Mouse (Mus musculus) adrenal gland, postnatal 25 days (tissue): ENCODE data around the gene Dapl1. TPM values are rescaled to one million over a fixed set of nuclear protein-coding genes. Genes with fewer than 3 reads are reported as not detected.

ENCODE experiments used
- DNase-seq: peaks from one replicate; pipeline ENCODE4 v3.0.0; 2021; ENCODE audit warnings: mixed read lengths
- long read RNA-seq: library from polyadenylated mRNA; stranded (forward); transcript quantifications from one replicate; pipeline ENCODE4 v2.0.0, GENCODE M21; 2021
- total RNA-seq: library from RNA; stranded (reverse); gene quantifications from 2 replicates; pipeline ENCODE4 v1.2.3, GENCODE M21; 2021

The Dapl1 gene
- 0.61 TPM in 1 of 2 replicates, not detected in the other for total RNA-seq
- long read RNA-seq, result 0 reads

DNA sequence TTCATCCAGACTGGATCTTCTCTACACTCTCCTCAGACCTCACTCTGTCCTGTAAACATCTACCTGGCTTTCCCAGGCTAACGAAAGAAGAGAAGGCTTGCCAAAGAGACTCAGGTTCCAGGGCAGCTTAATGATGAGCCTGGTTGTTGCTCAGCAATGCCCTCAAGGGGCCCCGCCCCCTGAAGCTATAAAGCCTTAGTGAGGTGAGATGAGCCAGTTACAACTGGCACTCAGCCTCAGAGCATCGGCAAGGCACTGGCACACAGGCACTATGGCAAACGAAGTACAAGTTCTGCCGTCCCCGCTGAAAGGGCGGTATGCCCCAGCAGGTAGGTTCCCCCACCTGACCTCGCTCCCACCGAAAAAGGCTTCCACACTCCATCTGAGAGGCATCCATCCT lies at the start of gene Dapl1:
Gene Dapl1, plus strand, starts transcription at position 216 of the 400 bp plus-strand sequence.
- peak; percentile 28 for DNase-seq

DNA sequence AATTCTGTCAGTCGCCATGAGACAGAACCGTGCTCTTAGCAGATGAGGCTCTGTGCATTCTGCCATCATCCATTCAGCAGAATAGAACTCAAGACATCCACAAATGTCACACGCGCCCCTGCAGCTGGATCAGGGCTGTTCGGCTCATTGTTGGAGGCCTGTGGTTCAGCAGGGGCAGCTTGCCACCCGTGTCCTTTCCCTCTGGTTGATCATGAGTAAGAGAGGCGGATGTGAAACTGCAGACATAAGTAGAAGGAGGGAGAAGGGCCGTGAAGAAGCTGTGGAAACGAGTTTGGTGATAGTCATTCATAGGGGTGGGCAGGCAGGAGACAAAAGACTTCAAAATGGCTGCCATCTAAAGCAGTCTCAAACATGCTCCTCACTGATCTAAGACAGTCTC lies 49.6 kb upstream of the Dapl1 start:
- DNase-seq, result no peak

DNA sequence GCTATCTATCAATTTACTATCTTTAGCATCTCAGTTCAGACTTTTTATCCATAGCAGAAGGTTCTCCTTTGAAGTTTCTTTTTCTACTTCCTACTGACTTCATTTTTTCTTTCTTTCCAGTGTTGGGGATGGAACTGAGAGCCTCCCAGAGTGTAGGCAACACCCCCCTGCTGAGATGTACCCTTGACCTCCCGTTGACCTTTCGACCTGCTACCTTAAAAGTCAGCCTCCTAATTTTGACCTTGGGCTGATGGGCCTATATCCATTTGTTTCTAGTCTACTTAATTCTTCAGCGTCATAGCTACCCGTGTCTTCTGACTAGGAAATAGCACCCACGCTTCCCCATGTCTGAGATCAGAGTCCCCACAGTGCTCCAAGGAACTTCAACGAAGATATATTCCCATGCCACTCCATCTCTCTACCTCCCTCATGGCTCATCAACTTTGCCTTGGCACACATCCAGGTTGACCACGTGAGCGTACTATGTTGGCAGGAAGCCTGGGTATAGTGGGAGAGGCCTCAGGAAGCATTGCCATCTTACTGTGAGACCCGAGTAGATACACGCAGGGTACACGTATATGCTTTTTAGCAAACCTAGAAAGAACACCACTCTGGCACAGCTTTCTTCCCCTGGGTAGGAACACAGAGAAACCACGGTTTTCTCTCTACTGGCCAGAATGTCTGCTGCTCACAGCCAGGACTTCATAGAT lies 46.6 kb upstream of the Dapl1 start:
- peak; percentile 86 for DNase-seq

DNA sequence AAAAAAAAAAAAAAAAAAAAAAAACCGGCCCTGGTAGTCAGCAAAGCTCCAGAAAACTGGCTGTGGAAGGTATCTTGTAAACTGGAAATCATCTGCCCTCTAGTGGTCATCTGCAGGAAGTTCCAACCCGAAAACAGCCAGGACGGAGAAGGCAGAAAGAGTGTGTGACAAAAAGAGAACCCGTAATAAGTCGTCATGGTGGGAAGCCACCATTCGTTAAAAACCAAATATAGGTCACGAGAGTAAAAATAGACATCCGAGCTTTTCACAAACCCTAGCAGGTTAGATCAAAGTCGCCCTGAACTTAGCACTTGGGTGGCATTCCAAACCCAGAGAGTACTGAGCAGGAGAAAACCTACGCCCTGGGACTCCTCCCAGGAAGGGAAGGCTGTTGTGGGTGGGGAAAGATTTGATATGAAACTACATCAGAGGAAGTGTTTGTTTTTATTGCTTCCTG lies 45.9 kb upstream of the Dapl1 start:
- DNase-seq, result peak; percentile 34

DNA sequence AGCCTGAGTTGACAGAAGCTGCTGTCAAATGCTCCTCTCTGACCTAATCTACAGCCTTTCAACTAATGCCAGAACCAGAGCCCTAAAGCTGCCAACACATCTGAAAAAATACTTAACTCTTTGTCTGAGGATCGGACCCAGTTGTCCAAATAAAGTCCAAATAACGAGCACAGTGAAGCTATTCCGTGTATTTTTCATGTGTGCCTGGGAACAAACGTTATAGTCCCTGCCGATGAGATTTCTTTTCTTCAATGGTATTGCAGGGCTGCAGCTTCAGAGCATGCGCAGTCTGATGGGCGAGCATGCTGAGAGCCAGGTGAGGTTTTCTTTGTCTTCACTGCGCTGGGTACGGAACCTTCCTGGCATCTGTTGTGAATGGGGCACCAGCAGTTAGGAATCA lies 44.6 kb upstream of the Dapl1 start:
- no peak for DNase-seq

DNA sequence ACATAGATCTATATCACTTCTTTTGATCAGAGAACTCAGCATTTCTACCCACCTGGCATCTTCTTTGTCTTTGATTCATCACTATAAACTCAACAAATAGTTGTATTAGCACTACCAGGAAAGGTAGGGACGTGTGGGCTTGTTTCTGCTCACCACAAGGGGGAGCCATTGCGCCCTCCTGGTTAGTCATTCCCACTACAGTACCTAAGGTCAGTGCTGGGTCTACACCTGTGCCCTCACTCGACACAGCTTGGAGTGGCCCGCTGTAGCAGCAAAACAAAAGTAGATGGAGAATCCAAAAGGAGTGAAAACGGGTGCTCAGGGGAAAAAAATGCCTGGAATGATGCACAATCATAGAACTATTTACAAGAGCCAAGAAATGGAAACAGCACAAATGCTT lies 44.0 kb upstream of the Dapl1 start:
- peak; percentile 76 for DNase-seq

DNA sequence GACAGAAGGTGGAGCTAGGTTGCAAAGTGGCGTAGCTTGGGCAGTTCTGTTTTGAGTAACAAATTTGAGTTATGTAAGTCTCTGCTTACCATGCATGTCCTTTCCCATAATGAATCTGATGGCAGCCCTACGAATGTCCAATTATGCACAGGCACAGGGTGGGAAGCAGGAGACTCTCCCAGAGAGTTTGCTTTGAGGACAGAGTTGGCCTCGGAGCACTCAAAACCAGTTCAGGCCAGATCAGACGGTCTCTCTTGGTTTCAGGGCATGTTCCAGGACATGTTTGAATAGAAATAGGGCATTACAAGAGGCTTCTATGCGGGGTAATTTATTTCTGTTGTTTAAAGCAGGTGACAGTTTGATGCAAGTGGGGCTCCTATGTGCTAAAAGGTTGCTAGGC lies 42.8 kb upstream of the Dapl1 start:
- no peak for DNase-seq

DNA sequence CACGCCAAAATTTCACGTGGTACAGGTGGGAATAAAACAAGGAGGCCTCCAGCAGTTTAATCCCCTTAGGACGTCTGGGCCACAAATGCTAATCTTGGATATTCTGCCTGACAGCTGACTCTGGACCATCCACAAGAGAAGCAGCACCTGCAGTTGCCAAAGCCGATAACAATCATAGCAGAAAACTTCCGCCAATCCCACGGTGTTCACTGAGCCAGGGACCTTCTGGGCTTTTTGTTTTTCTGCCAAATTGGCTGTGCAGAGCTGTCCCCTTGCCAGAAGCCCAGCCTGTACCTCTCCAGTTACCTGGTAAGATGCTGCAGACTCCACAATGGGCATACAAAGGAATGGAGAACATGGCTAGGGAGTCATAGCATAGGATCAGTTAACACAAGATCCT lies 37.8 kb upstream of the Dapl1 start:
- no peak for DNase-seq

DNA sequence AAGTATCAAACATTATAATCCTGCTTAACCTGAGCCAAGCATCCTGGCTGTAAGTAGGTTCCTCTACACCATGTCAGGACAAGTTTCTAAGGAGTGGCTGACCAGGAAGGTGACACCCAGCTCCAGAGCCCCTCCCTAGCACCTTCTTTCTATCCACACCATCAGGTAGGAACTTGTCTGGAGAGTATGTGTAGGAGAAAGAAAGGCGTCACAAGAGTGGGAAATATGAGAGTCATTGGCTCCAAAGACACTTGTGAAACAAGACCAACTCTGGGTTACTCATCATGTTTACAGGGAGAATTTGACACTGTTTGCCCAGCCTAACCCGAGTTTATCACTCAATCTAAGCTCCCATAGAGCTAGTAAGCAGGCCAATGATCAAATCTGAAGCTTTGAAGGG lies 36.7 kb upstream of the Dapl1 start:
- DNase-seq, result no peak

DNA sequence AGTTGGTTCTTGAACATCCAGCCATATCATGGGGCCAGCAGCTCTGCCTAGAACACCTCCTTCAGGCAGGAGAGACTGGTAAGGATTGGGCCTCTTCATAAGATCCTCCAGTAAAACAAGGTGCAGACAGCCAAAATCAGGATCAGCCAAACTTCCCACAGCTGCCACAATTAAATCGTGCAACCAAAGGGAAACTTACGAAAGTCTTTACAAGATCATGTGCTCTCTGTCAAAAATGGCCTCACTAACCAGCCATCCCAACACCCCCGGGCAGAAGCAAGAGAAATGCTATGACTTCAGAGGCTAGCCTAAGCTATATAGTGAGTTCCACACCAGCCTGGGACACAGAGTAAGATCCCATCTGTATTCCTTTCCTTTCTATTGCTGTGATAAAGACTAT lies 35.9 kb upstream of the Dapl1 start:
- no peak for DNase-seq

DNA sequence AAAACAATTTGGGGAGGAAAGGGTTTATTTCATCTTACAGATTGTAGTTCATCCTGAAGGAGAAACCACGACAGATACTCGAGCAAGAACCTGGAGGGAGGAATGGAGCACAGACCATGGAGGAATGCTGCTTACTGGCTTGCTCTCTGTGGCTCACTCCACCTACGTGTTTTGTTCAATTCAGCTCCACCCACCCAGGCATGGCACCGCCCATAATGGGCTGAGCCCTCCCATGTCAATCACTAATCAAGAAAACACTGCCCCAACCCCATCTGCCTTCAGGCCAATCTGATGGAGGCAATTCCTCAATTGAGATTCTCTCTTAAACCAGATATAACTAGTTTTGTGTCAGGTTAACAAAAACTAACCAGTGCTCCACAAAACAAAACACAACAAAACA lies 35.5 kb upstream of the Dapl1 start:
- no peak for DNase-seq

DNA sequence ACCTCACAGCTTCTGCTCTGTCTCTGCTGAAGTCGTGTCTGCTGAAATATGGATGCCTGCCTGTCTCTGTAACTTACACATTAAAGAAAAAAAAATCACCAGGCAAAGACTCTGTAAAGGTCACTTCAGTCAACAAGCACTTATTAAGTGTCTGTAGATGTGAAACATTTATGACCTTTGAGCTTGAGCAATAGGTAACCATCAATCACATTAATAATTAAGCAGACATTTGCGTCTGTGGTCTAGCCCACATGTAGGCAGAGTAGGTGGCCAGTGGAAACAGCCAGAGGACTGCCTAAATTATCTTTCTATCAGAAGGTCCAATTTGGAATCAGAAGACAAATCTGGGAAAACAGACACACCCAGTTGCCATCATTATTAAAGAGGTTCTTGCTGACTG lies 32.8 kb upstream of the Dapl1 start:
- no peak for DNase-seq

DNA sequence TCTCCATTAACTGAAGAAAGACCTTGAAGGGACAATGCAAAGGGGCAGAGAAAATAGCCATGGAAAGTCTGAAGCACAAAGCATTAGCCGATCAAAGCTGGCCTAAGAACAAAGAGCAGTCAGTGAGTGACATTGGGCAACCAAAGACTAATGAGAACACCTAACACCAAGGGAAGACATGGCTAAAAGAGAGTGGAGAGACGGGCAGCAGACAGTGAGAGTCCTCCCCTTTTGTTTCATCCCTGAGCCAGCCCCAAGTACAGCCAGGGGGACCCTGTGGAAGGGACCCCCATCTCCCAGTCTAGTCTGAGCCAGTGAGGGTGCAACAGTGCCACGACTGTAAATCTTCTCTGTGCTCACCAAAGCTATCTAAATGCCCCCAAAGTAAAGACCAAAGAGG lies 32.4 kb upstream of the Dapl1 start:
- DNase-seq, result no peak

DNA sequence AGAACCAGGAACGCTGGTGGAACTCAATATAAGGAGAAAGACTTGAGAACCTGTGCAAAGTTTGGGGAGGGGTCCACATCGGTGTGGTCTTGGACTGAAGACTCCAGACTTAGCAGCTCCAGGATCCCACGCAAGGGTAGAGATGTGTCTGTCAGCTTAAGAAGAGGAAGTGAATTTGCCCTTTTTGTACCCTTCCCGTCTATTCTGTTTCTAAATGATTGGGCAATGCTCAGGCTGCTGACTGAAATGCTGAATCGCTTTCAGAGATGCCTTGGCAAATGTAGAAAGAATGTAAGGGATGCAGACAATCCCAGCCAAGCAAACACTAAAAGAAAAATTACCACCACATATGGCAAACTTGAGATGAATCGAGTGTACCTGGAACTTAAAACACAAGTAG lies 22.4 kb upstream of the Dapl1 start:
- DNase-seq, result no peak

DNA sequence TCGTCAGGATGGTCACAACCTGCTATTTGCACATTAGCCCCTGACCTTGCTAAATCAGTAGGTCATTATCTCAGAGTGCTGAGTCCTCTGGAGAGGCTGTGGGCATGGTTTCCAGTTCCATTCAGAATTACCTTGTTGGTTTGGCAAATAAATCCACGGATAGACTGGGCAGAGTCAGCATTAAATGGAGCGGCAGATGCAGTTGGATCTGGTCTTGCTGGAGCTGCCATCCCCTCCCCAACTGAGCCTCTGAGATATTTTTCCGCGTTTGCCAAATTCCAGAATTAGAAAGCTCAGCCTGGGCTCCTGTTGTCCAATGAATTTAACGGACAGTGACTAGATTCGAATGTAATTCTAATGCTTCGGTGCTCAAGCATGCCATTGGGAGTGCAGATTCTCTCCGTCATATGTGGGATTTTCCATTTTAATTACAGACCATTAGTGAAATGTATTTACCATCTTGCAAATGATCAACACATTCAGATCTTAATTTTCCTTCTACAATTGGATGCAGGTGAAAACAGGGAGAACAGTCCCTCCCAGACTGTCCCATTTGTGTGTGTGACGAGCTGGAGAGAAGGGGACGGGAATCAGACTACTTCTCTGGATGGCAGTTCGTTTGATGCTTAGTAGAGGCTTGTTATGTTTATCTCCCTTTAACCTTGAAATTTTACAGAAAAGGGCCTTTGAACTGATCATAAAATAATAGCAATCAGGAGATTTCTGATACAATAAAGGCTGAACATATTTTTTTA lies 20.8 kb upstream of the Dapl1 start:
- DNase-seq, result no peak

DNA sequence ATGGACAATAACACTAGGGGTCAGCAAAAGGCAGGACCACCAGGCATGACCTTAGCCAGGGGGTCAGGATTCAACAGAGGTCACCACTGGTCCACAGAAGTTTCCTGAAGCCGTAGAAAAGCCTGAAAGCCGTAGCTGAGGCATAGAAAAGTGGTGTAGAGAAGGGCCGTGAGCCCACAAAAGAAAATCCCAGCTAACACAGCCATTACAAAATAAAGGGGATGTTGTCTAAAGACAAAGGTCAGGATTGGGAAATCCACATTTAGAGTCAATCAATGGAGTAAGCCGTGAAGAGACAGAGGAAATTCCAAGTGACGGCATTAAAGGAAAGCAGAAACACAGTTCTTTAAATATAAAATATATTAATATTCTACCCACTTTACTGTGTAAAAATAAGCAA lies 18.8 kb upstream of the Dapl1 start:
- no peak for DNase-seq

DNA sequence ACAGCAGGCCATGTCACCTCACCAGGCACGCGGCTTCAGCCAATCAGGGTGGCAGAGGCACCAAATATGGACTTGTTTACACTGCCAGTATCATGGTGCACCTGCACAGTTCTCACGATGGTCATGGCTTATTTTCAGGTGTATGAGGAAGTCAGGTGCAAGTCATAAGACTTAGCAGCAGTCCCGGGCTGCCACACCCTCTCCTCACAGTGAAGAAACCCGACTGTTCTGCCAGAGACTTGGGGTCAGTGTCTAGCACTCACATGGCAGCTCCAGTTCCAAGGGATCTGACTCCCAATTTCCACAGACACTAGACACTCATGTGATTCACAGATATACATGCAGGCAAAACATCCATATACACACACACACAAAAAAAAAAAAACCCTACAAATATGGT lies 18.1 kb upstream of the Dapl1 start:
- DNase-seq, result no peak

DNA sequence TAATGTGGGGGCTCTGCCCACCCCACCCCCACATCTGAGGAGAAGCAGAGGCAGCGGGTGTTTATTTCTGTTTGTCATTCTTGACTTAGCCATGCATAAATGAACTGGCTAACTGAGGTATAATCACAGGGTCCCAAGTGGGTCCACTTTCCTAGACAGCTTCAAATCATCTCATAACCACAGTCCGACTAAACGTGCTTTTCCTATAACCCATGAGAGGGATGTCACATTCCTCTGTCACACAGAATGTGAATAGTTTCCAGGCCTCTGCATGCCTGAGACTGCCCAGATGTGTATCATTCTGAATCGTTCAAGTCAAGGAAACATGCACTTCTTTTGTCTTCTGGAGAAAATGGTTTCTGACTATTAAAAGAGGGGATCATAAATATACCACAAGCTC lies 17.4 kb upstream of the Dapl1 start:
- no peak for DNase-seq

DNA sequence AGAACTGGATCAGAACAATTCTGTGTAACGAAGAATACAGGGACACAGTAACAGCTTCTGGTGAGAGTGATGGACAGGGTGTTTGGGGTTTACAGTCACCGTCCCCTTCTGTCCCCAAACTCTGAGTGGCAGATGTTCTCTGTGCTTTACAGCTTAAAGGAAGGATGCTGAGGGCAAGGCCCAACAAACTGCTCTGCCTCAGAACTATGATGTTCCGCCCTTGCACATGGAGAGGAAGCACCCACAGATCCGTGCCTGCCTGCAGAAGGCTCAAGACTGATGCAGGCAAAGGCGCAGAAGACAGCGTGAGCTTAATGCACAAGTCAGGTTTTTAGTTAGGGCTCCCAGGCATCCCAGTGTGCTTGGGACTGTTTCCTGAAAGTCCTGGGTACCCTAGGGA lies 16.5 kb upstream of the Dapl1 start:
- no peak for DNase-seq

DNA sequence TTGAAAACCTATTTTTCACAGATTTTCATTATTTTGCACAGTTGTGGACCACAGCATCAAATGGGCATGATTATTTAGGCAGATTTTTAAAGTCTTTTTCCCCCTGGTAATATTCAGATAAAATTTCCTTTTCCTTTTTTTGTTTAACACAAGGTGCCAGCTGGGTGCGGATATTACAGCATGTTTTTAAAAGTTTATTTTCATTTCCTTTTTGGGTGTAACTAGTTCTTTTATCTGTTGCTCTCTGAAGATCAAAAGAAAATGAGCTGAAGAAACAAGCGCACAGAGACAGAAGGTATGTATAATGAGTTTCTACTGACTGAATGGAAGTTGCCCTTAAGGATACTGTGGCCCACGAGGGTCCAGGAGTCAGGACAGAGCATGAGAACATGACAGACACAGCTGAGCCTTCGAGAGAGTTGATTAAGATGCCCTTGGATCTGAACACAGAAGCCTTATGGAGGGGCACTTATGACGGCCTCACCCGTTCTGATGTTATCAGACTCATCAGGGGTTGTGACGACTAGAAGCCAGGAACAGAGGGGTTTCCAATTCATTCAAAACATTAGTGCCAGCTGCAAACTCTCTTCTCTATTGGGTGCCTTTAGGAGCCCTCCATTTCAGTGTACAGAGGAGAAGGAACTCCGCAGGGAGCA lies 14.7 kb upstream of the Dapl1 start:
- DNase-seq, result no peak

DNA sequence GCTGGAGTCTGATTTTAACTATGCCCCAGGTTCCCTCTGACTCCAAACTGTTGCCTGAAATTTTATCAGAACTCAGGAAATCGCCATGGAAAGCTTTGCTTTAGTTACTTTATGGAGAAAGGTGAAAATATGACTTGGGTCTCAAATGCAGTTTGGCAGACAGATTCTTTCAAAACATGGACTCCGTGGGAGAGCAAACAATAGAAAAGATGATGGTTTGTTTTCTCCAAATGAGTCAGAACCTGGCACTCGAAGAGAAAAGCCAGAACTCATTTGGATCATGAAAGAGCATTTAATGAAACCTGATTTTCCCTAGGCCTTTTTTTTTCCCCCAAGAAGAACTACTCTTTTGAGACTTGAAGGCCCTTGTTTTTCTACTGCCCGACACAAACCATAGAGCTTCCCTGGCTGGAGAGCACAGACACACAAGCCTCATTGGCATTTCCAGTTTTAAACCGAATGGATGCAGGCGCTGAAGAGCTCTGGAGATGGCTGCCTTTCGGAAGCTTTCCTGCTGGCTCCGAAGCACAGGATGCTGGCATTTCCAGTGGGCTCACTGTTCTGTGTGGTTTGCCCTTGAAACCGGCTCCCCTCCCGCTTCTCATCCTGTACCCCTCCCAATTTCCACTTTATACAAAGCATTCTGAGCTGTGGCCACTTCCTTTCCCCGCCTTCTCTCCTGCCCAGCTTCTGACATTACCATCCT lies 14.0 kb upstream of the Dapl1 start:
- peak; percentile 6 for DNase-seq

DNA sequence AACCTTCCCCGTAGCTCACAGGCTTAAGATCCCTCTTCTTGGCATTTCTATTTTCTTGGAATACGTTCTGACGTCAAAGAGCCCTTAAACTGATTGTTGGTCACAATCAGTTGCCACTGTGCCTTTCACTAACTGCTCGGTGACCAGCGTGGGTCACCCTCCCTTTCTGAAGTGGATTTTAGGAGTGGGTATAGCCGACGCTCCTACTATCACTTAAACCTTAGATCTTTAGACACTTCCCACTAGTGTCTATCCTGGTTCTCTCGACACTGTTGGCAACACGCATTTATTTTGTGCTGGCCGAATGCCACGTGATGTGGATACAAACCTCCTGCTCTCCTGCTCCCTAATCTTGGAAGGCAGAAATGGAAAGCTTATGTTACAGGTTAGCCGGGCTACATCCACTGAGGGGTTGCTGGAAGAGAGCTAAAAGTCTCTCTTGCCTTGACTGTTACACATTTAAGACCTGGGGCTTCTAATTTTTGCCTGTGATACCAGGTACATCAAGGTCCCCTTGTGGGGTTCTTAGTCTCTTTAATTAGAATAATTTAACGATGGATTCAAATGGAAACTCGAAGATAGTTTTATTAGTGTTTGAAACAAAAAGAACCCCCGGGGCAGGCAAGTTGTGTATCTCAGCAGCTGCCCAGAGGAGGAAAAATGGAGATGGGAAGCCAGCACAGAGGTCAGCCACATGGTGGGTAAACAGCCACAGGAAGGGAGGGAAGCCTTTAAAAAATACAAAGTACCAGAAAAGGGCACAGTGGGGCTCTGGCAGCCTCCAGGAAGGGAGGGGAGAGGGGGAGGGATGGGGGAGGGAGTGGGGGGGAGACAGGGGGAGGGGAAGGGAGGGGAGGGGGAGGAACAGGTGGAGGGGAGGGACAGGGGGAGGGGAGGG lies 13.2 kb upstream of the Dapl1 start:
- no peak for DNase-seq
